Mouse (Mus musculus): ENCODE data around the gene Arih2.

DNA sequence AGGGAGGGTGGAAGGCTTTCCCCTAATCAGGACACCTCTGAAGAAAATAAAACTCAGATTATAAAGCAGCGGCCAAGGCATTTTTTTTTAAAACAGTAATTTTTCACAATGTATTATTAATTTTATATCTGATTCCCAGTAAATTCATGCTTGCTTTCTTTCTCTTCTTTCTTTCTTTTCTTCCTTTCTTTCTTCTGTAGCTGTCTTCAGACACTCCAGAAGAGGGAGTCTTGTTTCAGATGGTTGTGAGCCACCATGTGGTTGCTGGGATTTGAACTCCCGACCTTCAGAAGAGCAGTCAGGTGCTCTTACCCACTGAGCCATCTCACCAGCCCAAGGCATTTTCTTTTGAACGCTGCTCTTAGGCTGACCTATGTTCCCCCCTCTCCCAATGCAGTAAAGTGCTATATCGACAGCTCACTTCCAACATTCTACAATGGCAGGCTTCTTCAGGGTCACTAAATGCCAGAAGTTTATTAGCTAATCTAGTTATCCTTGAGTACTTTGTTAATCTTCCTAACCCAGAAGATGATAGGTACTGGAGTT lies 50.1 kb downstream of the Arih2 start:
- TF ChIP-seq CTCF (IDR thresholded peaks at IDR 0.05; ENCODE audit: low read depth) (no peak), EP300 (IDR thresholded peaks at IDR 0.05; ENCODE audit: low read depth) (no peak)
